Mouse (Mus musculus) heart, postnatal 36 days (tissue): ENCODE measurements around the gene Sppl2c. TPM values are rescaled to one million over a fixed set of nuclear protein-coding genes. Genes with fewer than 3 reads are reported as not detected.

Experiments
- DNase-seq, 2 experiments: peaks; one replicate each; pipeline ENCODE4 v3.0.0; 2021 to 2022
- intact Hi-C: fragments of 180-260 bp; cut with DNase I; formaldehyde crosslinking; loops from one replicate; pipeline ENCODE4 v1.15.1; 2025
- total RNA-seq, 2 experiments: library from RNA; stranded (reverse); gene quantifications; 2 replicates each; pipeline ENCODE4 v1.2.3; 2021

Gene Sppl2c
- not detected for total RNA-seq

DNA sequence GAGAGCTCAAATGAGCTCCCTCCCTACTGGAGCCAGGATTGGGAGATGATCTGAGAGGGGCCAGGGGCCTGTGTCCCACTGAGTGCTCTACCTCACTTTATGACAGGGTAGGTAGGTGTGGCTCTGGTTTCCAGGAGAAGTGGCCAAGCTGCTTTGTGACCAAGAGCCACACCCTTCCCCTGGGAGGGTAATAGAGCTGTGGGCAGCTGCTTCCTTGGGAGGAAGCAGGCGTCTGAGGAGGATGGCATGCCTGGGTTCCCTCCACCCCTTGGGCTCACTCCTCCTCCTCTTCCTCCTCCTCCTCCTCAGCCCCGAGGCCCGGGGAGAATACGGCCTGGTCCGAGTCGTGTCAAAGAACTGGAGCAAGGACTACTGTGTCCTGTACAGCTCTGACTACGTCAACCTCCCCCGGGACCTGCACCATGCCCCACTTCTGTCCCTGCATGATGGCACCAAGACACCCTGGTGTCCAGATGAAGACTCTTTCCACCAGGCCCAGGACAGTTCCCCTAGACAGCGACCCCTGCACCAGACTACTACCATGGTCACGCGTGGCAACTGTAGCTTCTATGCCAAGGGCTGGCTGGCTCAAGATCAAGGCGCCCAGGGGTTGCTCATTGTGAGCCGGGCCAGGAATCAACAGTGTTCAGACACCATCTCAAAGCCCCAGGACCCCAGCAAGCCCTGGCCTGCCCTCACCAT is at the start of gene Sppl2c:
Gene Sppl2c (plus strand): TSS at position 193 of the 702 bp plus-strand sequence.
- intact Hi-C loops, result no loop called here
- DNase-seq, result no peak

DNA sequence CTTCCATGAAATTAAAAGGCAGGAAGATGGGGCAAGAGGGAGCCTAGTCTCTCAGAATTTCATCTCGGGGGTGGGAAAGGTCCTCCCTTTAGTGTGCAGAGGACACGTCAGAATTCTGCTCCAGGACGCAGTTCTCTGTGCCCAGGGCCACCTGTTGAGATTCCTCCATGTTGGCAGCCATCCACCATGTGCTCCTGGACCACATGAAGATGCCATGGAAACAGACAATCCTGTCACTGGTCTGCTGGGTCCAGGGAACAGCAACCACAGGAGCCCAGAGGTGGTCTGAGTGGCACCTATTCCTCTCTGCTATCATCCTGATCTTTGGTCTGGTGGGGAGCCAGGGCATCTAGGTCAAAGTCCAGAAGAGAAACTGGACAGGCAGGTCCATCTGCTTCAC is 47.2 kb upstream of the Sppl2c start:
- DNase-seq, result no peak
- intact Hi-C loops, result no loop called here

DNA sequence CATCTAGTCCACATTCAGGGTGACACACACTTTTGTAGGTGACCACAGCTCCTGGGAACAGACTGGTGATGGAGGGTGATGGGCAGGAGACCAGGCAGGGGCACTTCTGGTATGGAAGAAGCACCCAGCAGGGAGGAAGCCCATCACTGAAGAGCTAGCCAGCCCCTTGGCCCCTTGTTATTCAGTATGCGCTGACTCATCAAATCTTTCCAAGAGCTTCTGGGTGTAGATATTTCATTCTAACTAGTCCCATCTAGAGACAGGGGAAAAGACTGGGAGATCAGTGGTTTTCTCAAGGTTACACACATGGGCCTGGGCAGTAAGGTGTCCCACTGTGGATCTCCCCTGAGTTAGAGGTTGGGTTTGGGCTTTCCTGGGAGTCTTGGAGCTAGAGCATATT is 41.2 kb upstream of the Sppl2c start:
- DNase-seq, result no peak
- intact Hi-C loops, result no loop called here

- intact Hi-C loops, result no loop called here
- DNase-seq, result no peak
These were observed 37.3 kb upstream of the Sppl2c start for GRCm38 (mm10) chr11:104148787-104149186.

- no peak for DNase-seq
These were observed 35.2 kb upstream of the Sppl2c start for GRCm38 (mm10) chr11:104150911-104151310.

DNA sequence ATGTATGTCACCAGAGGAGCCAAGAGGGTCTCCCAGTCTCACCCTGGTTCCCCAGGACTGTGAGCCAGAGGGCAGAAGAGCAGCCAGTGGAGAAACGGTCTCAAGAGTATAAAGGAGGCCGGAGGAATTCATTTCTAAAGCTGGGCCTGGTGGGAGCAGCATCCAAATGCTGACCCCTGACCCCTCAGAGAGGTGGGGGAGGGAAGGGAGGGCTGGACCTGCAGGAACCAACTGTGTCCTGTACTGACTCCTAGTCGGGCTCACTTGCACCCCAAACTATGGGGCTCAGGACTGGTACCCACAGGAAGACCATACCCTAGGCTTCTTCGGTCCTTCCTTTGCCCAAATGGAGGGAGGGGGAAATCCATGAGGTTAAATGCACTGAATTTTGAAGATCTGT is 31.8 kb upstream of the Sppl2c start:
- intact Hi-C loops, result no loop called here
- DNase-seq, result no peak

More at GRCm38 (mm10) chr11:104150911-104151310, 35.2 kb upstream of the Sppl2c start:
- intact Hi-C loops, result no loop called here

DNA sequence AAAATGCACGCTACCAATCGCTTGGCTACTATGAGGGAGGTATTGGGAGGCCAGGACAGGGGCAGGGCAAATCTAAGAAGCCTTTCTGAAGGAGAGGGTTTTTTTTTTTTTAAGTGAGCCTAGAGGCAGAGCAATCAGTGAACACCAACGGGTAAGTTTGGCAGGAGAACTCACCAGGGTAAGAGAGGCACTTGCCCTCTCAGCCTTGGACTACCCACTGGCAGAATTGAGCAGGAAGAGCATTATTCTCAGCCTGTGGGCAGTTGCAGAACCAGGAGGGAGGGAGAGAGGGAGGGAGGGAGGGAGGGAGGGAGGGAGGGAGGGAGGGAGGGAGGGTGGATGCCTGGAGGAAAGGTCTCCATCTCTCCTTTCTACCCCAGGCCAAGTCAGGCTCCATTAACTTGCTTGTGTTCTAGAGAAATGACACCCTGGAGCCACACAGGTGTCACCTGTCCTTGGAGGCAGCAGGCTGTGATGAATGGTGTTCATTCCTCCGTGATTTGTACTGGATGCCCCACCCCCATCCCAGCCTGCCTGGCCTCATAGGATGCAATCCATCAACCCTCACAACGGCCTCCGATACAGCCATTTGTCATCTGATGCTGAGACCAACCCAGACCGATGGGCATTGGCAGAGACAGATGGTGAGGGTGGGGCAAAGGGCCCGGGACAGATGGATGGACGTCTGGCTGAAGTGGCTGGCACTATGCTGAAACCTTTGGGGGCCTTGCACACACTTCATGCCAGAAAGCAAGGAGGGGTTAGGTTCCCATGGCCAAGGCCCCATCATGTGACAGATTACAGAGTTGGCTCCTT is 31.1 kb upstream of the Sppl2c start:
- no peak for DNase-seq
- intact Hi-C loops, result no loop called here

DNA sequence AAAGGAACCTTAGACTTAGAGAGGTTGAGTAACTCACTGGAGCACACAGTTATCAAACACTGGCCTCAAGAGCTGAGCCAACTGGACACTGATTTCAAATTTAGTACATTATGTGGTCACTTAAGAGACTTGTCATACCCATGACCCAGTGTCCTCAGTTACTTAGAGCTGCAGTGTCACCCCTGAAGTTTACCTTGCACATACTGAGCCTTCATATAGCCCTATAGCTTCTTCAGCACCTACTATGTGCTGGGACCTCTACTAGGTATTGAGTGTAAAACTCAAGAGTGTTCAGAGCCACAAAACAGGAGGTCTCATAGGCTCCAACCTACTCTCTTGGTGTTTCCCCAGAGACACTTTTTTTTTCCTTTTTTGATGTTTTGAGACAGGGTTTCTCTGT is 30.2 kb upstream of the Sppl2c start:
- intact Hi-C loops, result no loop called here
- no peak for DNase-seq

GRCm38 (mm10) chr11:104156391-104156790 is 29.7 kb upstream of the Sppl2c start:
- intact Hi-C loops, result no loop called here
- no peak for DNase-seq

- intact Hi-C loops, result no loop called here
- DNase-seq, result peak; percentile 14 to 16
These were observed 28.4 kb upstream of the Sppl2c start for GRCm38 (mm10) chr11:104157603-104158259.

- DNase-seq, result no peak
- intact Hi-C loops, result no loop called here
These were observed 27.7 kb upstream of the Sppl2c start for GRCm38 (mm10) chr11:104158260-104158907.

DNA sequence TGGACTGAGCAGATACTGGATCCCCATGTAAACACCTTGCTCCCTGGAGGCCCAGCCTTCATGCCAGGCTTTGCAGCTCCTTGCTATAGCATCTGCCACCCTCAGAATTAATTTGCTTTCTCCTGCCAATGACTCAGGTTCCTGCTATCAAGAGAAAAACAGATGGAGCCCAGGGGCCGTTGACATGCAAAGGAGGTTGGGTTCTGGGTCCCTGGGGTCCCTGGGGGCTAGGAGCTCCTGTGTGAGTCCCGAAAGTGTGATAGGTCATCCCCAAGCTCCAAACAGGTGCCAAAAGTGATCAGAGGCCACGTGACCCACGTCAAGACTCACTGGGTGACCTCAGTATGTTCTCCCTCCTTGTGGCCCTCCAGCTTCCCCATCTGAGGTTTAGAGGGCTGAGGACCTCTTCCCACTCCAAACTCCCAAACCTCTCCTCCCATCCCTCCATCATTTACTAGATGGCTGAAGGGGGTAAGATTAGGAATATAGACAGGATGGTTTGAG is 26.3 kb upstream of the Sppl2c start:
- intact Hi-C loops, result no loop called here
- DNase-seq, result no peak

DNA sequence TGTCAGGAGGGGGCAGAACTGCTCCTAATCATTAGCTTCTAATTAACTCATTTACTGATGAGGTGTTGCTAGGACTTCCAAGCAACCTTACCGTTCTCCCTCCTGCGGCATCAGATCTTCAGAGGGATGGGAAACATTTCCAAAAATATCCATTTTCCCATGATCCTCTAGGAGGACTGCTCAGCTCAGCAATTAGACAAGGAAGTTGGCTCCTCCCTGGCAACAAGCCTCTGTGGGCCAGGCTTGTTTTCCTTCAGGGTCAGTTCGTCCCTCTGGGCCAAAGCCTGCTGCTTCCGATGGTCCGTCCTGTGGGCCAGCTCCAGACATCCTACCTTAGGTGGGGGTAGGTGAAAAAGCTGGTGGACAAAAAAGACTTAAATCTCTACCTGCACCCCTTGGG is 25.0 kb upstream of the Sppl2c start:
- intact Hi-C loops, result no loop called here
- DNase-seq, result no peak

DNA sequence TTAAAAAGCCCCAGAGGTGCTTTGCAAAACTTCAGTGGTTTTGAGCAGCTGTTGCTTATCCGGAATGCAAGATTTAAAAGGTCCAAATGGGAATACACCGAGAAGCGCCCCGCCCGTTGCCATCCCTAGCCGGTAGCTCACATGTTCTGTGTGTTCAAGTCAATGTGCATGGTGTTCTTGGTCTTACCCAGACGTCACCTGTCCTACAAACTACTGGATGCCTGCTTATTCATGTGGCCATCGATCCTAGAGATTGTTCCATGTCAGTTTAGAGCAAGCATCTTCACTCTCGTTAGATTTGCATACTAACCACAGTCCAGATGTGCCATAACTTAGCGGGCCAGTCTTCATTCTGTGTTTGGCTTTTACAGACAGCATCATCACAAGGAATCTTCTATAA is 21.9 kb upstream of the Sppl2c start:
- no peak for DNase-seq
- intact Hi-C loops, result no loop called here

- intact Hi-C loops, result loop anchor here (1.0 to 10.0 kb wide), 2 partner anchors 184 to 407 kb away; no protein-coding TSS in a partner anchor
- DNase-seq, result peak; percentile 57 to 69
These were observed 14.8 kb upstream of the Sppl2c start for GRCm38 (mm10) chr11:104171281-104171781.

DNA sequence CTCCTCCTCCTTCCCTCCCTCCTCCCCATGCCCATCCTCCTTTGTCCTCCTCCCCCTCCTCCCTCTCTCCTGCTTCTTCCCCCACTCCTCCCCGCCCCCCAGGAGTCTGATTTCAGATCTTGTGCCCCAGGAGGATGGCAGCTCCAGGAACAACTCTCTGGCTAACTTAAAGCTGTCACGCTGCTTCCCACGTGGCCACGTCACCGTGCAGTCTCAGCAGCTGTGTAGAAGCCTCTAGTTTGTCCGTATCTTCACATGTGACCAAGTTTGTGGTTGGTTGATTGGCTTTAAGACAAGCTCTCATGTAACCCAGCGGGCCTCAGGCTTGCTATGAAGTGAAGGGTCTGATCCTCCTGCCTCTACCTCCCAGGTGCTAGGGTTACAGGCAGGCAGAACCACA is 7.2 kb upstream of the Sppl2c start:
- no peak for DNase-seq
- intact Hi-C loops, result loop anchor here (10.0 kb wide), 1 partner anchor 414 kb away; no protein-coding TSS in a partner anchor

- intact Hi-C loops, result loop anchor here (10.0 kb wide), 1 partner anchor 415 kb away; no protein-coding TSS in a partner anchor
- DNase-seq, result no peak
These were observed 6.3 kb upstream of the Sppl2c start for GRCm38 (mm10) chr11:104179804-104180203.

- no peak for DNase-seq
- intact Hi-C loops, result no loop called here
These were observed 4.0 kb upstream of the Sppl2c start for GRCm38 (mm10) chr11:104182141-104182540.

DNA sequence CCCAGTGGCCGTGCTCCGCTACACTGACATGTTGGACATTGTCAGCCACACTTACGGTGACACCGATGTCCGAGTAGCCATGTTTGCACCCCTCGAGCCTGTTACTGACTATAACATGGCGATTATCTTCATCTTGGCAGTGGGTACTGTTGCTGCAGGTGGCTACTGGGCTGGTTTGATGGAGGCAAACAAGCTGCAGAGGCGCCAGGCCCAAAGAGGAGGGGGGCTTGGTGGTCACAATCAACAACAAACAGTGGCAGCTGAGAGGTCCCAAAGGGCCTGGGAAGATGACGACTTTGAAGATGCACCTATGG is 667 bp downstream of the Sppl2c start:
- DNase-seq, result no peak
- intact Hi-C loops, result no loop called here

DNA sequence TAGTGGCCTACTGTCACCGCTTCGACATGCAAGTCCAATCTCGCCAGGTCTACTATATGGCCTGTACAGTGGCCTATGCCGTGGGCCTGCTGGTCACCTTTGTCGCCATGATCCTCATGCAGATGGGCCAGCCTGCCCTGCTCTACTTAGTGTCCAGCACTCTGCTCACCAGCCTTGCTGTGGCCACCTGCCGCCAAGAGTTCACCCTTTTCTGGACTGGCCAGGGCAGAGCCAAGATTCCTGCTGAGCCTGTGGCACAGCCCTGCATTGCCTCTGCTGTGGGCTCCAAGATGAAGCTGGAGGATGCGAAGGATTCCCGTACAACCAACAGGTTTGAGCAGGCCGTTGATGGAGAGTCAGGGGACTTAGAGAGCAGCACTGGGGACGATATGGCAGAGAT is 1.6 kb downstream of the Sppl2c start:
- intact Hi-C loops, result no loop called here
- no peak for DNase-seq

DNA sequence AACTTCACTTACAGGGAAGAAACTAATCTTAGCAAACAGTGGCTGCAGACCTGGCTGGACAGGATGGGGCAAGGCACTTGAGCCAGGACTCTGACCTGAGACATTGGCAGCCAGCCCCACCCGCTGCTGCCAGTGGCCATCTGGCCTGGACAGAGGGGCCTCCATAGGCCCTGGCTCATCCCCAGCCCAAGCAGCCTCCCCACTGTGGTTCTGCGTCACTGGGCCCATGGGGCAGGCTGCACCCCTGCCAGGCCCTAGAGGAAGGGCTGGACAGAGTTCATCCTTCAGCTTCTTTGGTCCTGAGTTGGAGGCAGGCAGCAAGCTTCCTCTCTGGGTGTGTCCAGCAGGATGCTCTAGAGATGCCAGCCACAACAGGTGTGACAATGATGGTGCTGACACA is 3.9 kb downstream of the Sppl2c start:
- DNase-seq, result no peak
- intact Hi-C loops, result no loop called here
